Mouse (Mus musculus) brain, embryonic 14.5 days (tissue): ENCODE data around the gene Cxcl17.
"Not testable (repeated sequence)": the region's sequence is repeated elsewhere in the genome, so short reads cannot be mapped to it uniquely, and the experiment has no call there.

Experiments used
- CTCF ChIP-seq: fragments of 200-500 bp; IDR thresholded peaks from 2 replicates; pipeline ENCODE4 v1.5.1; 2012; ENCODE audit warnings: inconsistent platforms, mild to moderate bottlenecking, moderate library complexity, borderline replicate concordance; ENCODE audit not compliant: insufficient read depth, insufficient read length; ENCODE audit errors: extremely low read depth
- POLR2A ChIP-seq: fragments of 200-500 bp; IDR thresholded peaks from 2 replicates; pipeline ENCODE4 v1.6.1; 2012; ENCODE audit warnings: mild to moderate bottlenecking, inconsistent platforms, borderline replicate concordance; ENCODE audit not compliant: poor library complexity, insufficient read depth, insufficient read length, severe bottlenecking; ENCODE audit errors: extremely low read depth

- TF ChIP-seq POLR2A, CTCF: not testable (repeated sequence)
Measured at GRCm38 (mm10) chr7:25399028-25399427, 13.7 kb downstream of the Cxcl17 start.
